Mouse (Mus musculus) neural tube, embryonic 12.5 days (tissue): ENCODE data around the gene Kcne2. TPM values are rescaled to one million over a fixed set of nuclear protein-coding genes. Genes with fewer than 3 reads are reported as not detected.

ENCODE experiments used
- ATAC-seq: fragments of 200-750 bp; cut with Nextera tagmentation; 2 replicates; pipeline ENCODE4 v1.8.0; 2017; ENCODE audit warnings: low read depth, mild to moderate bottlenecking, moderate TSS enrichment, moderate library complexity; ENCODE audit not compliant: low FRiP score
- H3K27ac ChIP-seq: fragments of 300-500 bp; sonication (generic); 2 replicates; pipeline ENCODE4 v1.5.1; 2016
- H3K27me3 ChIP-seq: fragments of 300-500 bp; sonication (generic); replicated peaks from 2 replicates; pipeline ENCODE4 v1.6.1; 2016; ENCODE audit warnings: mild to moderate bottlenecking
- H3K36me3 ChIP-seq: fragments of 300-500 bp; sonication (generic); 2 replicates; pipeline ENCODE4 v1.6.1; 2016; ENCODE audit warnings: mild to moderate bottlenecking
- H3K4me1 ChIP-seq: fragments of 300-500 bp; sonication (generic); 2 replicates; pipeline ENCODE4 v1.6.1; 2016
- H3K4me2 ChIP-seq: fragments of 300-500 bp; sonication (generic); replicated peaks from 2 replicates; pipeline ENCODE4 v1.6.1; 2016; ENCODE audit warnings: mild to moderate bottlenecking
- H3K4me3 ChIP-seq: fragments of 300-500 bp; sonication (generic); 2 replicates; pipeline ENCODE4 v1.5.1; 2016
- H3K9ac ChIP-seq: fragments of 300-500 bp; sonication (generic); 2 replicates; pipeline ENCODE4 v1.6.1; 2016; ENCODE audit warnings: mild to moderate bottlenecking
- H3K9me3 ChIP-seq: fragments of 300-500 bp; sonication (generic); 2 replicates; pipeline ENCODE4 v1.6.1; 2016; ENCODE audit warnings: mild to moderate bottlenecking
- WGBS: fragments of 180-500 bp; shearing (Covaris S2); methylation state at CpG from one replicate; pipeline ENCODE4 v1.1.7; 2016; 5-methylcytosine and 5-hydroxymethylcytosine counted together
- polyA plus RNA-seq: library from polyadenylated mRNA; unstranded; fragments of >200 nt; fragmentation: Nextera tagmentation; extraction: Ambion mirVana; gene quantifications from 2 replicates; pipeline ENCODE4 v1.2.1, GENCODE M21; 2016

Gene Kcne2
- polyA plus RNA-seq = 0.28 and 0.33 TPM in 2 replicates

GRCm38 (mm10) chr16:92292101-92292500, at the start of gene Kcne2:
TSS of gene Kcne2 (plus strand) at chr16:92292389.
- no peak within 1 kb of the TSS for H3K27ac ChIP-seq
- H3K9me3 ChIP-seq = no peaks in the 10 kb centered on the region
- H3K27me3 ChIP-seq = no peaks in the 10 kb centered on the region
- H3K4me1 ChIP-seq = no peaks in the 10 kb centered on the region
- ATAC-seq = no peak
- no peak within 1 kb of the TSS for H3K9ac ChIP-seq
- H3K36me3 ChIP-seq = no peaks in the 10 kb centered on the region
- H3K4me3 ChIP-seq = no peak within 1 kb of the TSS
- 83% methylated on average over 10 of the region's 10 CpGs for WGBS
- H3K4me2 ChIP-seq = no peak within 1 kb of the TSS

DNA sequence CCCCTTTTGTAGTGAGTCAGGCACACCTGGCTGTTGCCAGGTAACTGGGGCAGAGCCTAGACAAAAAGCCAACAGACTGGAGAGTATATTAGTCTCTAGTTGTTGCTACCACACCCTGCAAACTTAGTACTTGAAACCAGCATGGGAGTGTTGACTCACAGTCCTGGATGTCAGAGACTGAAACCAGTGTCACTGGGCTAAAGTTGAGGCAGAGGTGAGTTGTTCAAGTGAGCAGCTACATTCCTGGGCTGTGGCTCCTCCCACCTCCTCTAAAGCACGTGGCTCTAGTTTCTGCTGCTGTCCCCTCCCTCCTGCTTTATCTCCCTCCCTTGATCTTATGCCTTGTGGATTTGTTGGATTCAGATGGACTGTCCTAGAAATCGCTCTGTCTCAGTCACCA, 46.3 kb upstream of the Kcne2 start:
- no peaks in the 10 kb centered on the region for H3K9me3 ChIP-seq
- WGBS = 43% methylated on average over 2 of the region's 2 CpGs
- ATAC-seq = no peak

GRCm38 (mm10) chr16:92246974-92247373, 45.2 kb upstream of the Kcne2 start:
- no peak overlapping the region for H3K9ac ChIP-seq
- no peak overlapping the region for H3K27ac ChIP-seq
- H3K9me3 ChIP-seq = no peaks in the 10 kb centered on the region
- no peak overlapping the region for H3K4me3 ChIP-seq
- no peak overlapping the region for H3K4me2 ChIP-seq
- H3K27me3 ChIP-seq = no peaks in the 10 kb centered on the region
- no peaks in the 10 kb centered on the region for H3K4me1 ChIP-seq
- no peaks in the 10 kb centered on the region for H3K36me3 ChIP-seq
- no peak for ATAC-seq
- 65% methylated on average over 2 of the region's 2 CpGs for WGBS

More for the DNA sequence above, 46.3 kb upstream of the Kcne2 start:
- Histone ChIP-seq H3K27ac (no peak overlapping the region), H3K36me3 (no peaks in the 10 kb centered on the region), H3K9ac (no peak overlapping the region), H3K27me3 (no peaks in the 10 kb centered on the region), H3K4me2 (no peak overlapping the region), H3K4me1 (no peaks in the 10 kb centered on the region), H3K4me3 (no peak overlapping the region)

- no peak for ATAC-seq
- Histone ChIP-seq H3K4me2 (no peak overlapping the region), H3K9me3 (no peaks in the 10 kb centered on the region), H3K4me1 (no peaks in the 10 kb centered on the region), H3K27ac (no peak overlapping the region), H3K4me3 (no peak overlapping the region), H3K27me3 (no peaks in the 10 kb centered on the region), H3K36me3 (no peaks in the 10 kb centered on the region), H3K9ac (no peak overlapping the region)
- 85% methylated on average over 11 of the region's 11 CpGs for WGBS
Observed at GRCm38 (mm10) chr16:92247700-92248099, 44.5 kb upstream of the Kcne2 start.

DNA sequence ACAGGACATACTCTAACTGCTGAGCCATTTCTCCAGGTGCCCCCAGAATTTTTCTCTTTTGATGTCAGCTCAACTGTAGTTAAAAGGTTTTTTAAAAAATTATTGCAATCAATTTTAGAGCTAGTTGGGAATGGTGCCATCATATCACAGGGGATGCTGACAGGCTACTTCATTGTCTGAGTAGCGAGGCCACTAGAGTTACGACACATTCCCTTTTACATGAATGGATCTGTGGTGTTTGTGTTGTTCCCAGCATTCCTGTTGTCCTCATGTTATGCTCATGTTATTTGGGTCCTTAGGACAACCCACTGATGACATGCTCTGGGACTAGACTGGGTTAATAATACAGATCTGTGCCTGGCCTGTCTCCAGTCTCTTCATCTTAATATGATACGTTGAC, 42.5 kb upstream of the Kcne2 start:
- no peak for ATAC-seq
- 89% methylated on average over 3 of the region's 3 CpGs for WGBS
- H3K27me3 ChIP-seq = no peaks in the 10 kb centered on the region

GRCm38 (mm10) chr16:92250452-92250851, 41.7 kb upstream of the Kcne2 start:
- no peak overlapping the region for H3K27ac ChIP-seq
- no peaks in the 10 kb centered on the region for H3K4me1 ChIP-seq
- ATAC-seq = no peak
- WGBS = 91% methylated on average over 5 of the region's 5 CpGs
- H3K9ac ChIP-seq = no peak overlapping the region
- no peaks in the 10 kb centered on the region for H3K27me3 ChIP-seq
- H3K4me2 ChIP-seq = no peak overlapping the region
- H3K36me3 ChIP-seq = no peaks in the 10 kb centered on the region
- no peaks in the 10 kb centered on the region for H3K9me3 ChIP-seq
- H3K4me3 ChIP-seq = no peak overlapping the region

More for the DNA sequence above, 42.5 kb upstream of the Kcne2 start:
- Histone ChIP-seq H3K9ac (no peak overlapping the region), H3K4me1 (no peaks in the 10 kb centered on the region), H3K36me3 (no peaks in the 10 kb centered on the region), H3K9me3 (no peaks in the 10 kb centered on the region), H3K27ac (no peak overlapping the region), H3K4me3 (no peak overlapping the region), H3K4me2 (no peak overlapping the region)

DNA sequence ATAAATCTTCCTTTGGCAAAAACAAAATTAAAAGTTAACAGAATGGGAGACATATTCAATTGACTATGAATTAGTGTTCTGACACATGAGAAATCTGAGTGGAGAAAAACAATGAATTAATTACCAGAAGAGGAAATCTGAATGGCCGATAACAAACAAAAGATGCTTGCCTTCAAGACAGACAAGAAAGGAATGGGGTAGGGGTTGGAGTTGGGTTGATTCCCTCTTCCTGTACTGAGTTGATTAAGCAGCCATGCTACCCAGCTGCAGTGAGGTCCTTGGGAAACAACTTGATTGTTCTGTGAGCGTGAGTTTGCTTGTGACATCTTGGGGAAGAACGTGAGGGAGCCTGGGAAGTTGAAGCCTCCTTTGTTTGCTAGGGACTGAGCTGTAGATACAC, 37.9 kb upstream of the Kcne2 start:
- Histone ChIP-seq H3K27ac (no peak overlapping the region), H3K27me3 (no peaks in the 10 kb centered on the region), H3K9me3 (no peaks in the 10 kb centered on the region), H3K9ac (no peak overlapping the region), H3K36me3 (no peaks in the 10 kb centered on the region), H3K4me1 (no peaks in the 10 kb centered on the region), H3K4me3 (no peak overlapping the region), H3K4me2 (no peak overlapping the region)
- WGBS = 78% methylated on average over 3 of the region's 3 CpGs
- no peak for ATAC-seq

DNA sequence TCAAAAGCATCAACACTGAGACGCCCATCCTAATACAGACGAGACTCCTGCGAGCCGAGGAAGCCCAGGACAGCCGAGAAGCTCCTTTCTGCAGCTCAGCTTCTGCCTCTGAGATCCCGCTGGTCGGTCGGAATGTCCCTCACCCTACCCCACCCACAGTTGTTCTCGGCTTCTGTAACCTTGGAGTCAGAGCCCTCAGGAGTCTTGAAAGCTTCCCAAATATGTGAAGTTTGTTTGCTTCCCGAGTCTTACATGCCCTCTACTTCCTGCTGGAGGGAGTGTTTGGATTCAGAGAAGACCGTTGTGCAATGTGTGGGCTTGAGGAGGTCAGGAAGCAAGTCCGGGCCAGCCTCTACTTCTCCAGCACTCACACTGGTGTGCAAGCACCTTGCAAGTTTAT, 24.3 kb upstream of the Kcne2 start:
- Histone ChIP-seq H3K4me3 (no peak overlapping the region), H3K4me1 (no peaks in the 10 kb centered on the region), H3K9ac (no peak overlapping the region), H3K36me3 (no peaks in the 10 kb centered on the region), H3K4me2 (no peak overlapping the region), H3K27ac (no peak overlapping the region), H3K9me3 (no peaks in the 10 kb centered on the region), H3K27me3 (no peaks in the 10 kb centered on the region; the same call in 1 of the 2 replicates)
- 84% methylated on average over 12 of the region's 12 CpGs for WGBS
- no peak for ATAC-seq

DNA sequence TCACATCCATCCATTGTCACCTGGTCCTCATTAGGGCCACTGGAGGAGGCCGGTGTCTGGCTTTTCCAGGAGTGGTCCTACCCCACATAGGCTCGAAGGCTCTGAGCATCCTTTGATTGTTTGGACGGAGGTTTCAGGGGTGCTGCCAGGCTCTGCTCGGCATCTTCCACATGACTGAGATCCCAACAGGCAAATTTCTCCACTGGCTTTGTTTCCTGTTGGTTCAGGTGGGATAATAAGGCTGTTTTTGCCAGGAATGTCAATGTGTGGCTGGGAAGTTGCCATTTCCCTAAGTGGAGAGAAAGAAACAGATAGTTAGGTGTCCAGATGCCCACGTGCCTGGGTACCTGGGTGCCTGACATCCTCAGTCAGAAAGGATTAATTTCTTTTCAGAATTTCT, 17.7 kb upstream of the Kcne2 start:
- Histone ChIP-seq H3K27ac (no peak overlapping the region), H3K4me3 (no peak overlapping the region), H3K9ac (no peak overlapping the region), H3K36me3 (no peaks in the 10 kb centered on the region), H3K27me3 (no peaks in the 10 kb centered on the region; the same call in 1 of the 2 replicates), H3K4me1 (no peaks in the 10 kb centered on the region), H3K9me3 (no peaks in the 10 kb centered on the region), H3K4me2 (no peak overlapping the region)
- WGBS = 72% methylated on average over 5 of the region's 5 CpGs
- no peak for ATAC-seq

- H3K36me3 ChIP-seq = no peaks in the 10 kb centered on the region
- 88% methylated on average over 4 of the region's 4 CpGs for WGBS
- H3K4me2 ChIP-seq = no peak overlapping the region
- ATAC-seq = no peak
- no peak overlapping the region for H3K4me3 ChIP-seq
- no peaks in the 10 kb centered on the region; the same call in 1 of the 2 replicates for H3K27me3 ChIP-seq
- no peak overlapping the region for H3K27ac ChIP-seq
- no peaks in the 10 kb centered on the region for H3K9me3 ChIP-seq
- no peak overlapping the region for H3K9ac ChIP-seq
- no peaks in the 10 kb centered on the region for H3K4me1 ChIP-seq
Observed at GRCm38 (mm10) chr16:92275526-92275925, 16.7 kb upstream of the Kcne2 start.

- Histone ChIP-seq H3K27me3 (no peaks in the 10 kb centered on the region), H3K27ac (no peak overlapping the region), H3K4me1 (no peaks in the 10 kb centered on the region), H3K4me2 (no peak overlapping the region), H3K36me3 (no peaks in the 10 kb centered on the region), H3K9me3 (no peaks in the 10 kb centered on the region), H3K9ac (no peak overlapping the region), H3K4me3 (no peak overlapping the region)
- ATAC-seq = no peak
- 69% methylated on average over 5 of the region's 5 CpGs for WGBS
Observed at GRCm38 (mm10) chr16:92282671-92283070, 9.5 kb upstream of the Kcne2 start.

DNA sequence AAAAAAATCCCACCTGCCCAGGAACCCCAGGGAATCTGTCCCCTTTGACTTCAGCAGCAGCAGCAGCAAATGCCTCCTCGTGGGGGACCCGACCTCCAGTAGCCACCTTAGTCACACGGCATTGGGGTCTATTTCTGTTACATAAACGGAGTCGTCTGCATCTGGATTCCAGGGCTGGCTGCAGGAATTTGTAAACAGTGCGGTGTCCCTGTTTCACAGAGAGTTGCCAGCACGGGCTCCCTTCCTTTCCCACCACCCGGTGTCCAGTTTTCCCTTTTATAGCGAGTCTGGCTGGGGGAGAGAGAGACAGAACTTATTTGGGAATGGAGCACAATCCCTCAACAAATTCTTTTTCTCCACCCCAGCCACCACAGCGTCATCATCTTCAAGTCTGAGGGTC, 7.1 kb upstream of the Kcne2 start:
- no peaks in the 10 kb centered on the region for H3K9me3 ChIP-seq
- H3K4me2 ChIP-seq = no peak overlapping the region
- H3K9ac ChIP-seq = no peak overlapping the region
- WGBS = 71% methylated on average over 10 of the region's 10 CpGs
- no peaks in the 10 kb centered on the region for H3K36me3 ChIP-seq
- no peaks in the 10 kb centered on the region for H3K27me3 ChIP-seq
- no peak overlapping the region for H3K4me3 ChIP-seq
- no peak for ATAC-seq
- H3K27ac ChIP-seq = no peak overlapping the region
- H3K4me1 ChIP-seq = no peaks in the 10 kb centered on the region

- no peak for ATAC-seq
- no peak overlapping the region for H3K27ac ChIP-seq
- H3K36me3 ChIP-seq = no peaks in the 10 kb centered on the region
- H3K4me2 ChIP-seq = no peak overlapping the region
- 16% methylated on average over 7 of the region's 7 CpGs for WGBS
- H3K9me3 ChIP-seq = no peaks in the 10 kb centered on the region
- H3K9ac ChIP-seq = no peak overlapping the region
- no peak overlapping the region for H3K4me3 ChIP-seq
- no peaks in the 10 kb centered on the region for H3K4me1 ChIP-seq
- no peaks in the 10 kb centered on the region for H3K27me3 ChIP-seq
Observed at GRCm38 (mm10) chr16:92286609-92287008, 5.6 kb upstream of the Kcne2 start.
